Mouse (Mus musculus) cerebellum, postnatal 10 days (tissue): ENCODE results near the gene Rptor.

Source experiments
- DNase-seq, 2 experiments: peaks; one replicate each; pipeline ENCODE4 v3.0.0; 2021; ENCODE audit warnings: mixed read lengths in 2 of 2

The Rptor gene

DNA sequence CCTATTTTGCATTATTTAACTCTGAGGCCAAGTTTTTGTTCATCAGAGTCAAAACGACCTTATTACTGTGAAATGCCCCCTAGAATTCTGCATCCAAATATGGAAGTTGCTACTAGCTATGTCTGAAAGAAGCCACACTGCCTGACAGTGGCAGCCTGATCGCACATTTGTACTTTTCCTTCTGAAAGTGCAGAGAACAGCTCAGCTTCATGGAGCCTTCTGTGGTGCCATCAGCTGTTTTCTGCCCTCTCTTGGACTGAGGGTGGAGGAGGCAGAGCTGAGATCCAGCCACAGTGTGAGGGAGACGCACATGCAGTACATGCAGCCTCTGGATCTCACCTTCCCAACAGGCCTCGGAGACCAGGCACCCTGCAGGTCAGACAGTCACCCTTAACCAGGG lies 265.9 kb downstream of the Rptor start:
- DNase-seq, result no peak

DNA sequence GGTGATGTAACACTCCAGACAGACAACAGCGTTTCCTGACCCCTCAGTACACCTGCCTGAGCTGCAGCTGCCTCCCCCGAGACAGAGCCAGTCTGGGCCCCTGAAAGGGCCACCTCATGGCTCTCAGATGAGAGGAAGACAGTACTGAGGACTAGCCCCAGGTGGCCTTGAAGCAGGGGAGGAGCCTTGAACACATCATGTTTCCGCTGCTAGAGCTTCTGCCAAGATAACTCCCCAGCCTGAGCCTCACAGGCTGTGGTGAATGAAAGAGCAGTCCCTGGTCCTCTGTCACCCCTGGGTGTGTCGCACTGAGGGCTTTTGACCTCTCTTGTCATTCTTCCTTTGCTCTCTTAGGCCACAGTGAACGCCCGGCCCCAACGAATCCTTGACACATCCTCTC lies 268.4 kb downstream of the Rptor start:
- DNase-seq, result no peak

DNA sequence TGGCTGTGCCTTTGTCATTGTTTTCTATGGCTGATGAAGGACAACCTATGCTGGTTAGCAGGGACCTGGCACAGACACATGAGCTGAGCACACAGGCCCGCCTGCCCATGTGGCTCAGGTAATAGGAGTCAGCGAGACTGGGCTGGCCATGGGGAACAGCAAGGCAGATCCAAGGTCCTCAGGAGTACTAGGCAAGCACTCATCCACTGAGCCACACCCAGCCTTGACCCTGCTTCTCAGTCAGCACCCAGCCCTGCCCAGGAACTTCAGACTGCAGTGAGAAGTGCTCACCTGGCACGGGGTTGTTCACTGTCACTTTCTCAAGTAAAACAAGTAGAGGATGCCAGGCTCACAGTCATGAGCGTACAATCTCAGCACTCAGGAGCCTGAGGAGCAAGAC lies 270.9 kb downstream of the Rptor start:
- DNase-seq, result no peak

DNA sequence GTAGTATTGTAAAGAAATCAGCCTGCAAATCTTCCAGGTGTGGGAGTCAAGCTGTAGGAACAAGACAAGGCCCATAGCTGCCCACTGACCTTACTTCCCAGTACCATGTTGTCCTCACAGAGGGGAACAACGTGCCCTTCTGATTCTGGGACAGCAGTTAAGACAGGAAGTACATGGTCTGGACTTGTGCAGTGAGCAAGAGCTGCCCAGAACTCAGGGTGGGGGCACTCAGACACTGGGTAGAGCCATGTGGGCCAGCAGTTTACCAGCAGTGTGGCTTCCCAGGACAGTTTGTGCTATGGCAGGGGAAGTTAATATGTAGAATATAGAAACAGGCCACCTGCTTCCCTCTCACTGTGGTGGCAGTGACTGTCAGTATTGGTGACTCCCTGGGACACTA lies 272.1 kb downstream of the Rptor start:
- DNase-seq, result no peak

DNA sequence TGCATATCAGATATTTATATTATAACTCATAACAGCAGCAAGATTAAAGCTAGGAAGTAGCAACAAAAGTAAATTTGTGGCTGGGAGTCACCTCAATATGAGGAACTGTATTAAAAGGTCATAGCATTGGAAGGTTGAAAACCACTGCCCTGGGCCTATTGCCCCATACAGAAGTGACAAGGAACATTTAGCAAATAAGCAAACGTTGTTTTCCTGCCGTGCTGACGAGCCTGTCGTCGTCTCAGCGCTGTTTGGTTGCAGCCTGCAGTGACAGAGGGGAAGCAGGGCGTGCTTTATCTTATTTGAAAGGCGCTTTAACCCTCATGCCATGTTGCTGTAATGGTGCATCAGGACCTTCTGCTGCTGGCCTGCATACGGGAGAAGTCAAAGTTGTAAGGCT lies 273.0 kb downstream of the Rptor start:
- no peak for DNase-seq

DNA sequence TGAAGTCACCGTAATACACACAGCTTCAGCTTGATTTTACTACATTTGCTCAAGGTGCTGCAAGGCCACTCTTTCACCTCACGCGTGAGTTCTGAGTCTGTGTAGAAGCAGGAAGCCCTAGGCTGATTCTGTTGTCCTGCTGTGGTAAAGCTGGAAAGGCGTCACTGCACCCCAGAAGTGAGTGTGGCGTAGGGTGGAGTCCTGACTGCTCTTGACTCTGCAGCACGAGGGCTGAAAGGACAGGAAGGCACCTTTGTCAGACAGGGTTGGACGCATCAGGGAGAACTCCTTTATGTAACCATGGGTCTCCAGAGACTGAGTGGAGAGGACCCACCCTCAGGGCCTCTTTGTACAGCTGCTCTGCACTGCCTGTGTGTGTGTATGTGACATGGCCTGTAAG lies 274.4 kb downstream of the Rptor start:
- no peak for DNase-seq

GRCm38 (mm10) chr11:119879573-119879972 lies 276.9 kb downstream of the Rptor start:
- DNase-seq, result no peak

- no peak for DNase-seq
These were observed 280.9 kb downstream of the Rptor start for GRCm38 (mm10) chr11:119883646-119884045.

GRCm38 (mm10) chr11:119889966-119890365 lies 287.3 kb downstream of the Rptor start:
- DNase-seq, result no peak

- peak; percentile 62 to 68 for DNase-seq
These were observed 289.0 kb downstream of the Rptor start for GRCm38 (mm10) chr11:119891601-119892215.

- peak; percentile 37 to 44 for DNase-seq
These were observed 291.0 kb downstream of the Rptor start for GRCm38 (mm10) chr11:119893667-119894236.

DNA sequence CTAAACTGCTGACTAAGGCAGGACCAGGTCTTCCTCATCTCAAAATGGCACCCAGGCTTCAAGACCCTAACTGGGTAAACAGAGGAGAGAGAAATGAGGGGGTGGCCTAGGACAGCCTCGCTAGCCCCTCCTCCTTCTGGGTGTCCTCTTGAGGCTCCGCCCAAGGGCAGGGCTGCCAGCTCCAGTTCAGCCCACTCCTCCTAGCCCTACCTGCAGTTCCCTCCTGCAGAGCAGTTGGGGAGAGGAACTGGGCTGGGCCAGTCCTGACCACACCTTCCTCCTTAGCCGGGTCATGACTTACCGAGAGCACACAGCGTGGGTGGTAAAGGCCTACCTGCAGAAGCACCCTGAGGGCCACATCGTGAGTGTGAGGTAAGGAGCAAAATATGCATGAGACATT lies 291.9 kb downstream of the Rptor start:
- no peak for DNase-seq

DNA sequence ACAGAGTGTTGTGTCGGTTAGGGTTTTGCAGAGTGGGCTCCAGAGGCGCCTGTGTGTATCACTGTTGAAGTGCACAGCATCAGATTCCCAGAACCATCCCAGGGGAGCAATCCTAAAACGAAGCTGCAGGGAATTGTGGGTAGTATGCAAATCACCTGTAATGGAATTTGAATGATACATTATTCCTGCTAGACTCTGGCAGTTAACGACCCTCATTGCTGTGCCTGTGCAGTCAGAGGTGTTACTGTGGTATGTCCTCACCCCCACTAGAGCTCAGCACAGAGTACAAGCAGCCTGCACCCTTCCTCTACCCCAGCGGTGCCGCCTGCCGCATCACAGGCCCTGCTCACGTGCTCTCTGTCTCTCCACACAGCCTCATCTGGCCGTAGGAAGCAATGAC lies 294.3 kb downstream of the Rptor start:
- DNase-seq, result no peak

- no peak for DNase-seq
These were observed 296.3 kb downstream of the Rptor start for GRCm38 (mm10) chr11:119898976-119899375.

GRCm38 (mm10) chr11:119901174-119901573 lies 298.5 kb downstream of the Rptor start:
- no peak for DNase-seq

GRCm38 (mm10) chr11:119902891-119903290 lies 300.2 kb downstream of the Rptor start:
- no peak for DNase-seq

DNA sequence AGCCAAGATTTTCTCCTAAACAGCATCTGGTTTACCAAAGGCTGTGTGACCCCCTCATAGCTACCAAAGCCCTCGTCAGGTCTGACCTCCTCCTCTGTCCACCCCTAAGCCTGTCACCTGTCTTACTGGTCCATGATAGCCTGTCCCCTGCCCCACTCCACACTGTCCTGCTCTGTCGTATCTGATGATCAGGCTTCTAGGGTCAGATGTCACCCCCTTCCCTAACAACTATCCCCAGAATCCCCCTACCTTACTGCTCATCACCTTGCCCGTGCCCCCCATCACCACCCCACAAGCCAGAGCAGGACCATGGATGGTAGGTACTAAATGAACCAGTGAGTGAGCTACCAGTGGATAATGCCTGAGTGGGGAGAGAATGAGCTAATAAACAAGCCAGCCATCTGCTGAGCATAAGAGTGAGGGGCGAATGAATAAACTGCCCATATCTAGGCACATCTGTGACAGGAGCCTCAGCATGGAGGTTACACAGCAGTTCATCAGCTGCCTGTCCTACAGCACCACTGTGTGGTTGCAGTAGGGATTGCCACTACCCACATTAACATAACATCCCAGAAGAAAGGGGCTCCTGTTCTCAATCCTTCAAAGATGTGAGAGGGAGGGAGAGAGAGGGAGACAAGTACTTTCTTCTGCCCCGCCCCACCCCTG lies 302.0 kb downstream of the Rptor start:
- peak; percentile 88 to 90 for DNase-seq

GRCm38 (mm10) chr11:119905794-119906193 lies 303.1 kb downstream of the Rptor start:
- DNase-seq, result peak; percentile 84 to 87

DNA sequence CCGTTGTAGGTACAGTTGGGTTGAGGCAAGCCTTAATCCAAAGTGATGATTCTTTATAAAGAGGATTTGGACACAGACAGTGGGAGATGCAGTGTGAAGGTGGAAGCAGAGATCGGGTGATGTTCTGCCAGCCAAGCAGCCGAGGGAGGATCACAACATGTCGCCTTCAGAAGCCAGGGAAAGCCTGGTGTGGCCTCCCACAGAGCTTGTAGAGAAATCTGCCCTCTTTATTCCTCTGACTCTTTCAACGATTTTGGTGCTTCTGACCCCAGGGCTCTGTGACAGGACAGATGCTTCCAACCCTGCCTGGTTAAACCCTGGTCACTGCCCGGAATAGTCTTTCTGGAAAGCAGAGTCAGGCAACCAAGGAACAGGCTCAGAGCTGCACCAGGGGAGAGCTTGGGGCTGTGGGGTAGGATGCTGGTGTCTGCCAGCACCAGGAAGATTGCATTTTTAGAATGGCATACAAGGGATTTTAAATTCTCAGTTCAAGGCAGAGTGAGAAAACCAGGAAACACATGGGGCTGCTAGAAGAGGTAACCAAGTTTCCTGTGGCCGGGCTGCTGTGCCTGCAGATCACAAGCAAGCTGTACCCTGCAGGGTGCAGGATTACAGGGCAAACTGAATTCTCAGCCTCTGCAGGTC lies 304.4 kb downstream of the Rptor start:
- DNase-seq, result peak in 1 of 2 experiments; percentile 47

GRCm38 (mm10) chr11:119907711-119908110 lies 305.0 kb downstream of the Rptor start:
- peak; percentile 73 to 76 for DNase-seq

DNA sequence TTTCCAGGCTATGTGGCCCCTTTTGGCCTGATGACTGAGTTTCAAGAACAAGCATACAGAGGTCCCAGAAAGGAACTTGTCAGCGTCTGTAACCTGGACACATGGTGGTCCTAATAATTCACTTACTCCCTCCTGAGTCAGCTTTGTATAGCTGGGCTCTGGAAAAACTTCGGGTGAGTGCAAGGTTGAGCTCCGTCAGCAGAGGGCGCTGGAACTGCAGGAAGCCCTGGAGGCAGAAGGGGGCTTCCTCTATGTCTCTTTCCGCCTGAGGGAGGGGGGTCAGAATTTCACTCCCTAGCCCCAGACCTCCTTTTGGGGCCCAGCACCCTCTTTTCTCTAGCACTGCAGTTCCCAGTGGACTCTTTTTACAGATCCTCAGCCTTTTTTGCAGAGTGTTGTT lies 306.7 kb downstream of the Rptor start:
- peak; percentile 89 to 93 for DNase-seq

- DNase-seq, result peak; percentile 44 to 54
These were observed 310.1 kb downstream of the Rptor start for GRCm38 (mm10) chr11:119912845-119913244.

GRCm38 (mm10) chr11:119913291-119913934 lies 310.7 kb downstream of the Rptor start, which contains the start of gene Chmp6:
Chmp6 (plus strand) TSS chr11:119913441.
- peak; percentile 95 for DNase-seq
